Mouse (Mus musculus) brain, adult 10 weeks (tissue): Measurements from ENCODE around the gene Pdzd8. TPM values are rescaled to one million over a fixed set of nuclear protein-coding genes. Genes with fewer than 3 reads are reported as not detected.

ENCODE experiments used
- polyA plus RNA-seq: library from polyadenylated mRNA; stranded (reverse); fragments of 350-450 nt; fragmentation: Illumina TruSeq; extraction: RNeasy Lipid Tissue Mini Kit (QIAGEN cat#74804); gene quantifications from one replicate; pipeline ENCODE4 v1.2.3, GENCODE M21; 2015; ENCODE audit warnings: low read depth, low replicate concordance

Pdzd8 gene
- polyA plus RNA-seq, result 34.3 TPM

DNA sequence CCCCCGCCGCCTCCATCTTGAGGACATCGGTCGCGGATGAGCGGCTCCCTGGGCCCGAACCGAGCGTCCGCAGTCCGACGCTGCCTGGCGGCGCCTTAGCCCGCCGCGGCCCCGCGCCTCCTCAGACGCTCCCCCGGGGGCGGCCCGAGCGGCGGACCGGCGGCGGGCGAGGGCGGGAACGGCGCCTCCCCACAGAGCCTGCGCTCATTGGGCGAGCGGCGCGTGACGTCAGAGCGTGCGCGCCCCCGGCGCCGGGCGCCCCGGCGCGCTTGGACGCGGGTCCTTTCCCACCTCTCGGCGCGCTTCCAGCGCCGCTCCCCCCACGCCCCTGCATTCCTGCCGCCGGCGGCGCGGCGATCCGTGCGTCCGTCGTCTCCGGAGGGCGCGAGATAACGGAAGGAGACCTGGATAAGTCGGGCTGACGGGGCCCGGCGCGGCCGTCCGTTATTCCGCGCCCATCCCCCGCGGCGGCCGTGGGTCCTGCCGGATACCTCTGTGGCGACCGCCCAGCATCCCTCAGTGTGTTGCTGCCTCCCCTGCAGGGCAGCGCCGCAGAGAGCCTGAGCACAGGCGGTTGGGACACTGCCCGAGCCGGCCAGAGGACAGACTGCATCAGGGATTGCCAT, at the start of gene Pdzd8:
TSS of gene Pdzd8 (minus strand) at position 123 of the 626 bp plus-strand sequence.

DNA sequence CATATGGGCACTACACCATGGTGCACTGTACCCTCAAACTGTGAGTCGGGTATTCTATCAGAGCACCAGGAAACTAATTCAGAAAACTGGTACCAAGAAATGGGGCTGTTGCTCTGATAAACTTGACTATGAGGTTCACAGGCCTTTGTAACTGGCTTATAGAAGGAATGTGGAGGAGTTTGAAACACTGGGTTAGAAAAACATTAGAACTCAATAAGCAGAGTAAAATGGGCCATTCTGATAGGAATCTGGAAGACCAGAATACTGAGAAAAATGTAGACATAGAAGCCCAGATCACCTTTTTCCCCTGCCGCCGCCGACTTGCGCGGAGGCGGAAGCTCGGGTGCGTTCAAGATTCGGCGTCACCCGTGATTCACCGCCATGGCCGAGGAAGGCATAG, 23.6 kb downstream of the Pdzd8 start, which contains the start of gene Rps12-ps3:
TSS of gene Rps12-ps3 (plus strand) at position 301 of the 400 bp plus-strand sequence.

DNA sequence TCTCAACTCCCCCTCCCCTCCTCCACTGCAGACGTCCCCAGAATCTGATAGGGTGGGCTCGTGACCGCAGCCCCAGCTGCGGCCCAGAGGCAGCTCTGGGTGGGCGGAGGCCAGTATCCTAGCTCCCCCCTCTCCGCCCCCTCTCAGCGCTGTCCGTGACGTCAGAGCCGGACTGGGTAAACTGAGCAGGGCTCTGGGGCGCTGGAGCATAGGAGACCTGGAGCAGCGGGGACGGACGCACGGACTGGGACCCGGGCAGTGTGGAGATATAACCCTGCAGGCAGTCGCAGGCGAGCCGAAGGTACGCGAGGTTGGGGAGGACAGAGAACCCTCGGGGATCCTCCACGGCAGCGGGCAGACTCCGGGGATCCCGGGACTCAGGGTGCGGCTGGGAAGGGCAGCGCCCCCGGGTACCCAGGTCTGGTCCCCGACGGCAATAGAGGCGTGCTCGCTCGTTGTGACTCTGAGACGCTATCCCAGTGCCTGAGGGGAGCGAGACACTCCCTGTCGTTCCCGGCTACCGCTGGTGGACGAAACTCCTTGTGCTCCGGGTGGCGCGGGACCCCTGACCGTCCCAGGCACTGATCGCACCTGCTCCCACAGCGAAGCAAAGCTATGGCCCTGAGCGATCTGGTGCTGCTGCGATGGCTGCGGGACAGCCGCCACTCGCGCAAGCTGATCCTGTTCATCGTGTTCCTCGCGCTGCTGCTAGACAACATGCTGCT, 84.7 kb downstream of the Pdzd8 start, which contains the start of gene Slc18a2:
TSS of gene Slc18a2 (plus strand) at position 179 of the 725 bp plus-strand sequence.

Other genes starting within 250 kb of the Pdzd8 start
- 0.62 TPM for gene Vax1, start 175.7 kb downstream of the Pdzd8 start, polyA plus RNA-seq
- not detected for gene Kcnk18, start 126.6 kb downstream of the Pdzd8 start, polyA plus RNA-seq
- 8.1 TPM for gene Slc18a2, start 84.9 kb downstream of the Pdzd8 start, polyA plus RNA-seq
- gene Rps12-ps3, start 23.5 kb downstream of the Pdzd8 start, polyA plus RNA-seq, result 24.7 TPM
- 11.7 TPM for gene Emx2, start 112.6 kb upstream of the Pdzd8 start, polyA plus RNA-seq